Mouse (Mus musculus) neural tube, embryonic 15.5 days (tissue): ENCODE measurements around the gene Gpx3. TPM values are rescaled to one million over a fixed set of nuclear protein-coding genes. Genes with fewer than 3 reads are reported as not detected.
A peak's percentile ranks its signal among the peaks of the same experiment; 100 is the strongest.
"Not testable (repeated sequence)": the region's sequence is repeated elsewhere in the genome, so short reads cannot be mapped to it uniquely, and the experiment has no call there.

ENCODE experiments used
- ATAC-seq: fragments of 200-750 bp; cut with Nextera tagmentation; 2 replicates; pipeline ENCODE4 v1.8.0; 2017; ENCODE audit warnings: mild to moderate bottlenecking, moderate TSS enrichment, moderate library complexity; ENCODE audit not compliant: low FRiP score
- H3K27ac ChIP-seq: fragments of 300-500 bp; sonication (generic); replicated peaks from 2 replicates; pipeline ENCODE4 v1.5.1; 2015; ENCODE audit warnings: mild to moderate bottlenecking, inconsistent platforms
- H3K27me3 ChIP-seq: fragments of 300-500 bp; sonication (generic); replicated peaks from 2 replicates; pipeline ENCODE4 v1.6.1; 2015; ENCODE audit warnings: inconsistent platforms
- H3K36me3 ChIP-seq: fragments of 300-500 bp; sonication (generic); 2 replicates; pipeline ENCODE4 v1.6.1; 2015; ENCODE audit warnings: inconsistent platforms
- H3K4me1 ChIP-seq: fragments of 300-500 bp; sonication (generic); 2 replicates; pipeline ENCODE4 v1.6.1; 2015; ENCODE audit warnings: inconsistent platforms
- H3K4me2 ChIP-seq: fragments of 300-500 bp; sonication (generic); 2 replicates; pipeline ENCODE4 v1.6.1; 2015; ENCODE audit warnings: inconsistent platforms, mild to moderate bottlenecking, moderate library complexity
- H3K4me3 ChIP-seq: fragments of 300-500 bp; sonication (generic); replicated peaks from 2 replicates; pipeline ENCODE4 v1.5.1; 2015; ENCODE audit warnings: mild to moderate bottlenecking, inconsistent platforms
- H3K9ac ChIP-seq: fragments of 300-500 bp; sonication (generic); replicated peaks from 2 replicates; pipeline ENCODE4 v1.6.1; 2015; ENCODE audit warnings: mild to moderate bottlenecking, inconsistent platforms
- H3K9me3 ChIP-seq: fragments of 300-500 bp; sonication (generic); replicated peaks from 2 replicates; pipeline ENCODE4 v1.6.1; 2016; ENCODE audit warnings: inconsistent platforms
- WGBS: fragments of 180-500 bp; shearing (Covaris S2); methylation state at CpG from one replicate; pipeline ENCODE4 v1.1.7; 2015; ENCODE audit warnings: mixed read lengths; 5-methylcytosine and 5-hydroxymethylcytosine counted together
- polyA plus RNA-seq: library from polyadenylated mRNA; unstranded; fragments of >200 nt; fragmentation: Nextera tagmentation; extraction: Ambion mirVana; gene quantifications from 2 replicates; pipeline ENCODE4 v1.2.1, GENCODE M21; 2015

Gpx3 gene
- polyA plus RNA-seq, 1 experiment from 2014 or later, result 69.2 TPM

DNA sequence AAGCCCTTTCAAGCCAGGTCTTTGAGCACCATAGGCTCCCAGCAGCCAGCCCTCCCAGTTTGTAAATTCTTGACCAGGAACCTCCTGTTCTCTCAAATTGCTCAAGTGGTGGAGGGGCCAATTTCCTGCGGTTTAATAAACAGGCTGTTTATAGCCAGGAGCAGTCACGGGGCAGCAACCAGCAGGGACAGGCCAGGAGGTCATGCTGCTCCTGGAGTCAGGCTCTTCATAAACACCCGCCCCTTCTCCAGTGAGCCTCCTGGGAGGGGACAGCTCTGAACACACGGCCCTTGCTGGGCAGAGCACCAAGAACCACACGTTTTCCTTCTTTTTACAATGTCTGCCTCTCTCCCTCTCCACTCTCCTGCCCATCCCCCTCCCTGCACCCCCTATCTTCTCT is 17.3 kb upstream of the Gpx3 start:
- H3K9ac ChIP-seq, result no peak overlapping the region
- no peaks in the 10 kb centered on the region for H3K36me3 ChIP-seq
- no peaks in the 10 kb centered on the region; the same call in 1 of the 2 replicates for H3K4me1 ChIP-seq
- WGBS, result 8% methylated on average over 5 of the region's 5 CpGs
- no peaks in the 10 kb centered on the region for H3K27me3 ChIP-seq
- no peak for ATAC-seq
- no peak overlapping the region for H3K27ac ChIP-seq
- no peaks in the 10 kb centered on the region for H3K9me3 ChIP-seq
- H3K4me2 ChIP-seq, result no peak overlapping the region
- no peak overlapping the region for H3K4me3 ChIP-seq

GRCm38 (mm10) chr11:54885406-54885805 is 16.8 kb upstream of the Gpx3 start:
- H3K4me1 ChIP-seq, result no peaks in the 10 kb centered on the region; the same call in 1 of the 2 replicates
- no peak overlapping the region for H3K9ac ChIP-seq
- 72% methylated on average over 2 of the region's 2 CpGs for WGBS
- H3K4me3 ChIP-seq, result no peak overlapping the region
- no peak overlapping the region for H3K4me2 ChIP-seq
- no peaks in the 10 kb centered on the region for H3K36me3 ChIP-seq
- no peaks in the 10 kb centered on the region for H3K9me3 ChIP-seq
- no peak for ATAC-seq
- no peak overlapping the region for H3K27ac ChIP-seq
- no peaks in the 10 kb centered on the region for H3K27me3 ChIP-seq

GRCm38 (mm10) chr11:54887927-54888326 is 14.3 kb upstream of the Gpx3 start:
- H3K4me3 ChIP-seq, result no peak overlapping the region
- no peaks in the 10 kb centered on the region for H3K36me3 ChIP-seq
- 86% methylated on average over 6 of the region's 6 CpGs for WGBS
- H3K9ac ChIP-seq, result no peak overlapping the region
- no peaks in the 10 kb centered on the region for H3K9me3 ChIP-seq
- H3K27me3 ChIP-seq, result no peaks in the 10 kb centered on the region
- ATAC-seq, result no peak
- no peaks in the 10 kb centered on the region; the same call in 1 of the 2 replicates for H3K4me1 ChIP-seq
- no peak overlapping the region for H3K4me2 ChIP-seq
- no peak overlapping the region for H3K27ac ChIP-seq

DNA sequence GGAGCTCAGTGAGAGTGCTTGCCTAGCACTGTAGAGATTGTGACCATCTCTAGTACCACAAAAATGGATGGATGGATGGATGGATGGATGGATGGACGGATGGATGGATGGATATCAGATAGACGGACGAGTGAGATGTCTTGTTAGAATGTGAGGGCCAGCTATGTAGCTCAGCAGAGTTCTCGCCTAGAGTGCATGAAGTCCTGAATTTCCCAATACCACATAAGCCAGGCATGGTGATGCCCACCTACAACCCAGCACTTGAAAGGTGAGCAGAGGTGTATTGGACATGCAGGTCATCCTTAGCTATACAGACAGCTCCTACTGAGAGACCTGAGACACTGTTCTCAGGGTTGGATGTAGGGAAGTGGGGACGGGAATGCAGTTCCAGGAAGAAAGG is 10.9 kb upstream of the Gpx3 start:
- WGBS, result 88% methylated on average over 5 of the region's 5 CpGs
- Histone ChIP-seq H3K27ac (no peak overlapping the region), H3K27me3 (no peaks in the 10 kb centered on the region), H3K9me3 (no peaks in the 10 kb centered on the region), H3K36me3 (no peaks in the 10 kb centered on the region), H3K4me3 (no peak overlapping the region), H3K9ac (no peak overlapping the region), H3K4me1 (no peaks in the 10 kb centered on the region), H3K4me2 (no peak overlapping the region)
- no peak for ATAC-seq

- Histone ChIP-seq H3K4me1 (no peaks in the 10 kb centered on the region), H3K36me3 (no peaks in the 10 kb centered on the region), H3K9ac (no peak overlapping the region), H3K27me3 (no peaks in the 10 kb centered on the region), H3K4me3 (no peak overlapping the region), H3K4me2 (no peak overlapping the region), H3K27ac (no peak overlapping the region), H3K9me3 (no peaks in the 10 kb centered on the region)
- 63% methylated on average over 7 of the region's 7 CpGs for WGBS
- no peak for ATAC-seq
Observed at GRCm38 (mm10) chr11:54892091-54892490, 10.2 kb upstream of the Gpx3 start.

DNA sequence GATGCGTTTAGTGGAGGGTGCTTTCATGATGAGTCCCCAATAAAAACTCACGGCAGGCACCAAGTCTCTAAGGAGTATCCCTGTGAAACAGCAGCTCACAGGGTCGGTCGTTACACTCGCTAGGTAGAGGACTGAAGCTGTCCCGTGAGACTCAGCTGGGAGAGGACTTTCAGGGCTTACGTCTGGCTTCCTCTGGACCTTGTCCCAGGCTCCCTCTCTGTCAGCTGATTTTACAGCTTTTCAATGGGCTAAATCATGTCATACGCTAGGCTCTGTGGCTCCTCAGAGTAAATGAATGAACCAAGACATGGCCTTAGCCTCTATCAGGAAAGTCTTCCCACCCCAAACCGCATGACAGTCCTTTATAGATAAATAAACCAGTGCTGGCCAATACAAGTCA is 7.7 kb upstream of the Gpx3 start:
- no peak for ATAC-seq
- Histone ChIP-seq H3K4me2 (no peak overlapping the region), H3K36me3 (no peaks in the 10 kb centered on the region), H3K27me3 (no peaks in the 10 kb centered on the region), H3K4me3 (no peak overlapping the region), H3K9me3 (no peaks in the 10 kb centered on the region), H3K27ac (no peak overlapping the region), H3K4me1 (no peaks in the 10 kb centered on the region), H3K9ac (no peak overlapping the region)
- WGBS, result 37% methylated on average over 9 of the region's 9 CpGs

- H3K27me3 ChIP-seq, H3K9me3 ChIP-seq, ATAC-seq, H3K4me1 ChIP-seq, H3K36me3 ChIP-seq, H3K27ac ChIP-seq, H3K4me2 ChIP-seq, H3K4me3 ChIP-seq, H3K9ac ChIP-seq: not testable (repeated sequence)
- 93% methylated on average over 3 of the region's 3 CpGs for WGBS
Observed at GRCm38 (mm10) chr11:54896646-54897045, 5.6 kb upstream of the Gpx3 start.

DNA sequence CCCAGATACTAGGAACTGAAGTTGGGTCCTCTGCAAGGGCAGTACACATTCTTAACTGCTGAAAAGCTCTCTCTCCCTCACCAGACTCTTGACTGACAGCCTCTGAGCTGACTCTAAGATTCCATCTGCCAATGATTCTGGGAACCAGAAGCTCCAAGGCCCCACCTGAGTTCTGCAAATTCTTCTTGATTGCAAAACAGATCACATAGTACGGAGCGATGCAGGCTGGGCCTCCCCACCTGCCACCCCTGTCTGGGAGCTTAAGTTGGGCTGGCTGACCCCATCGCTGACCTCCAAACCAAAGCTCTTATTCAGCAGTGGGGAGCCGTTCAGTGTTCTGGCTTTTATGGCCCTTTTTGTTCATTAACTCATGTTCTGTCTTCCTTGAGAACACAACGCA is 4.8 kb upstream of the Gpx3 start:
- 25% methylated on average over 5 of the region's 5 CpGs for WGBS
- H3K27me3 ChIP-seq, result no peaks in the 10 kb centered on the region
- H3K4me2 ChIP-seq, result no peak overlapping the region
- H3K27ac ChIP-seq, result no peak overlapping the region
- no peaks in the 10 kb centered on the region for H3K36me3 ChIP-seq
- H3K9ac ChIP-seq, result no peak overlapping the region
- H3K9me3 ChIP-seq, result no peaks in the 10 kb centered on the region
- no peak for ATAC-seq
- H3K4me3 ChIP-seq, result no peak overlapping the region
- 0 out of 2 replicates have a peak, but pooled peaks cover 4% of the 10 kb centered on the region for H3K4me1 ChIP-seq

DNA sequence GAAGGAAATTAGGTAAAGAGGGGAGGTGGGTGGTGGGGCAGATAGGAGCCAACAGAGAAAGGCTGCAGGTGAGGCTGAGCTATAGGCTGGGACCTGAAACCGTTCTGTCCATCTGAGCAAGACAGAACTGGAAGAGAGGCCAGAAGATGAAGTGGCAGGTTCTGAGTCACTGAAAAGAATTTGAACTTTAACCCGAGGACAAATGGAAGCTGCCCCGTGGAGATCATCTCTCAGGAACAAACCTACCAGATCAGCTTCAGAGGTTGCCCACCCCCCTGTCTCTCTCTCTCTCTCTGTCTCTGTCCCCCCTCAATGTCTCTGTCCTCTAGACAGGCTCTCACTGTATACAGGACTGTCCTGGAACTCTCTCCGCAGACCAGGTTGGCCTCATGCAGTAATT is 2.6 kb upstream of the Gpx3 start:
- Histone ChIP-seq H3K27me3 (no peaks in the 10 kb centered on the region), H3K9me3 (no peaks in the 10 kb centered on the region), H3K4me1 (peaks cover 14% of the 10 kb centered on the region), H3K36me3 (no peaks in the 10 kb centered on the region), H3K4me2 (no peak overlapping the region), H3K27ac (no peak overlapping the region), H3K4me3 (no peak overlapping the region), H3K9ac (no peak overlapping the region)
- ATAC-seq, result no peak
- 83% methylated on average over 4 of the region's 4 CpGs for WGBS

- no peak for ATAC-seq
- H3K36me3 ChIP-seq, result no peaks in the 10 kb centered on the region
- peak overlapping the region; percentile 53 for H3K4me3 ChIP-seq
- no peaks in the 10 kb centered on the region for H3K9me3 ChIP-seq
- WGBS, result 79% methylated on average over 5 of the region's 5 CpGs
- H3K27me3 ChIP-seq, result no peaks in the 10 kb centered on the region
- H3K9ac ChIP-seq, result peak overlapping the region; percentile 57; the same call in 1 of the 2 replicates
- H3K4me2 ChIP-seq, result peak overlapping the region; percentile 88
- H3K4me1 ChIP-seq, result peaks cover 14% of the 10 kb centered on the region
- no peak overlapping the region for H3K27ac ChIP-seq
Observed at GRCm38 (mm10) chr11:54903339-54903738, 1.1 kb downstream of the Gpx3 start.

GRCm38 (mm10) chr11:54903940-54904706 is 1.9 kb downstream of the Gpx3 start:
- no peaks in the 10 kb centered on the region for H3K27me3 ChIP-seq
- peak overlapping the region; percentile 88; the same call in 1 of the 2 replicates for H3K4me2 ChIP-seq
- H3K9me3 ChIP-seq, result no peaks in the 10 kb centered on the region
- no peak overlapping the region for H3K27ac ChIP-seq
- no peaks in the 10 kb centered on the region for H3K36me3 ChIP-seq
- no peak for ATAC-seq
- peaks cover 14% of the 10 kb centered on the region for H3K4me1 ChIP-seq
- H3K4me3 ChIP-seq, result no peak overlapping the region
- WGBS, result 45% methylated on average over 4 of the region's 4 CpGs
- no peak overlapping the region for H3K9ac ChIP-seq

GRCm38 (mm10) chr11:54905086-54905485 is 2.8 kb downstream of the Gpx3 start:
- no peak overlapping the region for H3K27ac ChIP-seq
- peaks cover 14% of the 10 kb centered on the region for H3K4me1 ChIP-seq
- no peaks in the 10 kb centered on the region for H3K27me3 ChIP-seq
- H3K36me3 ChIP-seq, result peaks cover 6% of the 10 kb centered on the region; the same call in 1 of the 2 replicates
- 79% methylated on average over 3 of the region's 3 CpGs for WGBS
- H3K9ac ChIP-seq, result no peak overlapping the region
- H3K4me2 ChIP-seq, result no peak overlapping the region
- no peaks in the 10 kb centered on the region for H3K9me3 ChIP-seq
- no peak for ATAC-seq
- H3K4me3 ChIP-seq, result no peak overlapping the region
